24 mouse cellular contexts compared by ENCODE assay signal in genomic region chr1:14626685-14627084, GRCm38 (mm10).
A peak's percentile ranks its signal among the peaks of the same experiment; 100 is the strongest.
DNase-seq lines count a peak whose midpoint lies in the region; ATAC-seq lines count a peak whose summit lies in the region.
"Had no signal": no experiment of that assay in that cellular context is flagged by ENCODE, and none has a peak within 500 bp of the region (broad histone marks: within the 10 kb centered on the region; RNA-seq: fewer than 3 reads in every experiment).

No protein-coding gene starts in this region.

- 61% methylated on average over 4 of the region's 4 CpGs for WGBS in embryonic facial prominence, embryonic 14.5 days
- 77% methylated on average over 4 of the region's 4 CpGs for whole genome bisulfite sequencing in embryonic facial prominence, embryonic 10.5 days
- 57% methylated on average over 4 of the region's 4 CpGs for WGBS in forebrain, embryonic 16.5 days
- 44% methylated on average over 4 of the region's 4 CpGs for WGBS in forebrain, embryonic 15.5 days
- WGBS in kidney, embryonic 16.5 days, result 66% methylated on average over 4 of the region's 4 CpGs
- 59% methylated on average over 4 of the region's 4 CpGs for WGBS in neural tube, embryonic 12.5 days

- 0 out of 2 replicates have a peak, but pooled peaks cover 4% of the 10 kb centered on the region for H3K9me3 ChIP-seq in embryonic facial prominence, embryonic 14.5 days (ENCODE audit: control insufficient read depth, low read length)
- H3K9me3 ChIP-seq in embryonic facial prominence, embryonic 10.5 days, result no peaks in the 10 kb centered on the region
- H3K9me3 ChIP-seq in forebrain, embryonic 16.5 days (ENCODE audit: control insufficient read depth, low read length), result no peaks in the 10 kb centered on the region
- H3K9me3 ChIP-seq in forebrain, embryonic 15.5 days, result no peaks in the 10 kb centered on the region
- H3K9me3 ChIP-seq in kidney, embryonic 16.5 days (ENCODE audit: low read length), result no peaks in the 10 kb centered on the region
- H3K9me3 ChIP-seq in neural tube, embryonic 12.5 days, result no peaks in the 10 kb centered on the region
- H3K9me3 ChIP-seq: embryonic facial prominence, embryonic 12.5 days; heart, embryonic 12.5 days; heart, embryonic 15.5 days; hindbrain, embryonic 10.5 days; hindbrain, embryonic 15.5 days had no signal

- H3K27me3 ChIP-seq in embryonic facial prominence, embryonic 14.5 days (replicated peaks; ENCODE audit: control insufficient read depth, insufficient read depth, low read length), result no peaks in the 10 kb centered on the region
- no peaks in the 10 kb centered on the region for H3K27me3 ChIP-seq in embryonic facial prominence, embryonic 10.5 days (replicated peaks; ENCODE audit: low read depth, poor library complexity, severe bottlenecking)
- no peaks in the 10 kb centered on the region for H3K27me3 ChIP-seq in forebrain, embryonic 16.5 days (replicated peaks; ENCODE audit: control insufficient read depth, insufficient read depth, low read length)
- no peaks in the 10 kb centered on the region for H3K27me3 ChIP-seq in forebrain, embryonic 15.5 days
- peaks cover 9% of the 10 kb centered on the region; the same call in 1 of the 2 replicates for H3K27me3 ChIP-seq in kidney, embryonic 16.5 days (ENCODE audit: insufficient read depth, low read length)
- H3K27me3 ChIP-seq in neural tube, embryonic 12.5 days (replicated peaks), result no peaks in the 10 kb centered on the region
- H3K27me3 ChIP-seq: embryonic facial prominence, embryonic 12.5 days; heart, embryonic 12.5 days; heart, embryonic 15.5 days; hindbrain, embryonic 15.5 days had no signal

- ATAC-seq in embryonic facial prominence, embryonic 14.5 days (ENCODE audit: low read depth), result no peak
- ATAC-seq in forebrain, embryonic 16.5 days, result 0 out of 2 replicates have a peak, but pooled peaks have one; percentile 55
- no peak for ATAC-seq in forebrain, embryonic 15.5 days (replicated peaks)
- ATAC-seq in kidney, embryonic 16.5 days (ENCODE audit: low FRiP score, low TSS enrichment), result no peak
- 0 out of 2 replicates have a peak, but pooled peaks have one; percentile 25 for ATAC-seq in neural tube, embryonic 12.5 days (ENCODE audit: low FRiP score, low read depth)
- ATAC-seq: activated CD4-positive, CD25-positive, alpha-beta regulatory T cell, adult 4 months had no signal

- no peak overlapping the region for H3K4me3 ChIP-seq in embryonic facial prominence, embryonic 14.5 days (ENCODE audit: low read depth, low read length)
- no peak overlapping the region for H3K4me3 ChIP-seq in embryonic facial prominence, embryonic 10.5 days
- no peak overlapping the region for H3K4me3 ChIP-seq in forebrain, embryonic 16.5 days (replicated peaks; ENCODE audit: low read length)
- H3K4me3 ChIP-seq in forebrain, embryonic 15.5 days, result no peak overlapping the region
- no peak overlapping the region for H3K4me3 ChIP-seq in kidney, embryonic 16.5 days (ENCODE audit: low read length)
- H3K4me3 ChIP-seq in neural tube, embryonic 12.5 days, result no peak overlapping the region
- H3K4me3 ChIP-seq: embryonic facial prominence, embryonic 12.5 days; erythroblast, embryonic 14.5 days; heart, embryonic 12.5 days; heart, embryonic 15.5 days; hindbrain, embryonic 10.5 days; hindbrain, embryonic 15.5 days had no signal

- no peak overlapping the region for H3K4me2 ChIP-seq in embryonic facial prominence, embryonic 14.5 days (ENCODE audit: low read depth, low read length)
- no peak overlapping the region for H3K4me2 ChIP-seq in forebrain, embryonic 16.5 days (ENCODE audit: low read length)
- no peak overlapping the region for H3K4me2 ChIP-seq in forebrain, embryonic 15.5 days (replicated peaks)
- no peak overlapping the region for H3K4me2 ChIP-seq in kidney, embryonic 16.5 days (replicated peaks; ENCODE audit: low read depth, low read length)
- H3K4me2 ChIP-seq in neural tube, embryonic 12.5 days (replicated peaks), result no peak overlapping the region
- H3K4me2 ChIP-seq: embryonic facial prominence, embryonic 12.5 days; heart, embryonic 12.5 days; heart, embryonic 15.5 days; hindbrain, embryonic 15.5 days had no signal

- H3K36me3 ChIP-seq in embryonic facial prominence, embryonic 14.5 days (ENCODE audit: control insufficient read depth, insufficient read depth, low read length), result no peaks in the 10 kb centered on the region
- H3K36me3 ChIP-seq in embryonic facial prominence, embryonic 10.5 days (replicated peaks), result no peaks in the 10 kb centered on the region
- no peaks in the 10 kb centered on the region for H3K36me3 ChIP-seq in forebrain, embryonic 16.5 days (ENCODE audit: control insufficient read depth, insufficient read depth)
- H3K36me3 ChIP-seq in forebrain, embryonic 15.5 days, result no peaks in the 10 kb centered on the region
- no peaks in the 10 kb centered on the region for H3K36me3 ChIP-seq in kidney, embryonic 16.5 days (ENCODE audit: insufficient read depth, low read length)
- no peaks in the 10 kb centered on the region for H3K36me3 ChIP-seq in neural tube, embryonic 12.5 days
- H3K36me3 ChIP-seq: embryonic facial prominence, embryonic 12.5 days; heart, embryonic 12.5 days; heart, embryonic 15.5 days; hindbrain, embryonic 10.5 days; hindbrain, embryonic 15.5 days had no signal

- no peak overlapping the region for H3K27ac ChIP-seq in embryonic facial prominence, embryonic 14.5 days (replicated peaks; ENCODE audit: low read depth, low read length)
- H3K27ac ChIP-seq in embryonic facial prominence, embryonic 10.5 days (replicated peaks), result no peak overlapping the region
- H3K27ac ChIP-seq in forebrain, embryonic 16.5 days (ENCODE audit: low read length), result no peak overlapping the region
- H3K27ac ChIP-seq in forebrain, embryonic 15.5 days (replicated peaks), result no peak overlapping the region
- H3K27ac ChIP-seq in kidney, embryonic 16.5 days (ENCODE audit: low read length), result peak overlapping the region; percentile 44; the same call in 1 of the 2 replicates
- H3K27ac ChIP-seq in neural tube, embryonic 12.5 days, result no peak overlapping the region
- H3K27ac ChIP-seq: embryonic facial prominence, embryonic 12.5 days; heart, embryonic 15.5 days; hindbrain, embryonic 10.5 days; hindbrain, embryonic 15.5 days had no signal

- no peaks in the 10 kb centered on the region for H3K4me1 ChIP-seq in embryonic facial prominence, embryonic 14.5 days (ENCODE audit: control insufficient read depth, insufficient read depth, low read length)
- peaks cover 10% of the 10 kb centered on the region for H3K4me1 ChIP-seq in embryonic facial prominence, embryonic 10.5 days
- peaks cover 2% of the 10 kb centered on the region; the same call in 1 of the 2 replicates for H3K4me1 ChIP-seq in forebrain, embryonic 16.5 days (replicated peaks; ENCODE audit: control insufficient read depth, insufficient read depth, low read length)
- no peaks in the 10 kb centered on the region; the same call in 1 of the 2 replicates for H3K4me1 ChIP-seq in forebrain, embryonic 15.5 days
- no peaks in the 10 kb centered on the region for H3K4me1 ChIP-seq in kidney, embryonic 16.5 days (ENCODE audit: insufficient read depth, low read length)
- H3K4me1 ChIP-seq in neural tube, embryonic 12.5 days, result no peaks in the 10 kb centered on the region
- H3K4me1 ChIP-seq: heart, embryonic 15.5 days; hindbrain, embryonic 15.5 days had no signal

- peak; percentile 2 for DNase-seq in embryonic facial prominence, embryonic 14.5 days (ENCODE audit: low spot score)
- DNase-seq in embryonic facial prominence, embryonic 10.5 days (ENCODE audit: low spot score), result no peak
- DNase-seq in kidney, postnatal 25 days, result no peak
- no peak for DNase-seq in neural tube, embryonic 10.5 days (ENCODE audit: extremely low spot score, low spot score)
- DNase-seq: adrenal gland, adult 8-10 months; adrenal gland, postnatal 25 days; cerebellum, adult 18-20 months; cerebellum, adult 9-10 months; cerebellum, postnatal 14 days; gastrocnemius, postnatal 25 days; heart, adult 18-20 months; heart, postnatal 10 days; heart, postnatal 36 days had no signal

- no peak overlapping the region for H3K9ac ChIP-seq in embryonic facial prominence, embryonic 14.5 days (ENCODE audit: low read depth, low read length)
- H3K9ac ChIP-seq in forebrain, embryonic 16.5 days (replicated peaks; ENCODE audit: low read depth, low read length), result no peak overlapping the region
- H3K9ac ChIP-seq in forebrain, embryonic 15.5 days (replicated peaks), result no peak overlapping the region
- H3K9ac ChIP-seq in kidney, embryonic 16.5 days (replicated peaks; ENCODE audit: low read length), result no peak overlapping the region
- H3K9ac ChIP-seq in neural tube, embryonic 12.5 days, result no peak overlapping the region
- H3K9ac ChIP-seq: embryonic facial prominence, embryonic 12.5 days; heart, embryonic 12.5 days; heart, embryonic 15.5 days; hindbrain, embryonic 15.5 days had no signal

Comparison
In these comparisons a context has a peak if more than half of its experiments do, and no peak if none do; other contexts are left out.
1. ATAC-seq: peak in forebrain, embryonic 16.5 days (single experiment) and neural tube, embryonic 12.5 days (single experiment); none in embryonic facial prominence, embryonic 14.5 days (single experiment), forebrain, embryonic 15.5 days (single experiment) and kidney, embryonic 16.5 days (single experiment).